Mouse (Mus musculus): ENCODE measurements around the gene Schip1. TPM values are rescaled to one million over a fixed set of nuclear protein-coding genes. Genes with fewer than 3 reads are reported as not detected.

Gene Schip1
- polyA plus RNA-seq, 1 experiment from 2014 or later = 71.8 TPM

DNA sequence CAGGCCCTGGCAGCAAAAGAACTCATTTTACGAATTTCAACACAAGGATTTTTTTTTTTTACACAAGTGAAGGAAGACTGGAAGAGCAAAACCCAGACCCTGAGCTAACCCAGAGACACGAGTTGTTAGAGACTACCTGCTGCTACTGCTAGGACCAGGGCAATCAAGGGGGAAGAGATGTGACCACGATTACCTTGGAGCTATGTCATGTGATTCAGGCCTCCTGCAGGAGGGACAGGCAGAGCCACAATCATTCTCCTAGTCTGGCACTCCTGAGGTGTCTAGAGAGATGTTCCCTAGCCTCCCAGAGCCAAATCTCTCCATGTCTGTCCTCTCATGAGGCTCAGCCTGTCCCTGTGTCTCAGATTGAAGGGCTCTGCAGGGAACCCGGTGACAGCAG, 461.8 kb downstream of the Schip1 start:
- Histone ChIP-seq H3K4me3 (replicated peaks; ENCODE audit: low read depth, low read length) (no peak overlapping the region), H3K4me1 (replicated peaks; ENCODE audit: insufficient read depth, low read length) (no peaks in the 10 kb centered on the region), H3K27ac (no peak overlapping the region), H3K9me3 (replicated peaks; ENCODE audit: low read length) (no peaks in the 10 kb centered on the region), H3K27me3 (ENCODE audit: insufficient read depth, low read length) (no peaks in the 10 kb centered on the region), H3K36me3 (ENCODE audit: insufficient read depth, low read length) (no peaks in the 10 kb centered on the region), H3K9ac (ENCODE audit: low read depth, low read length) (no peak overlapping the region), H3K4me2 (ENCODE audit: low read length) (no peak overlapping the region)
- WGBS = 52% methylated on average over 4 of the region's 4 CpGs
- DNase-seq (ENCODE audit: low spot score) (no peak), ATAC-seq (replicated peaks; ENCODE audit: low FRiP score, low read depth) (no peak)
- TF ChIP-seq CTCF (IDR thresholded peaks at IDR 0.05; ENCODE audit: low read depth) = no peak

DNA sequence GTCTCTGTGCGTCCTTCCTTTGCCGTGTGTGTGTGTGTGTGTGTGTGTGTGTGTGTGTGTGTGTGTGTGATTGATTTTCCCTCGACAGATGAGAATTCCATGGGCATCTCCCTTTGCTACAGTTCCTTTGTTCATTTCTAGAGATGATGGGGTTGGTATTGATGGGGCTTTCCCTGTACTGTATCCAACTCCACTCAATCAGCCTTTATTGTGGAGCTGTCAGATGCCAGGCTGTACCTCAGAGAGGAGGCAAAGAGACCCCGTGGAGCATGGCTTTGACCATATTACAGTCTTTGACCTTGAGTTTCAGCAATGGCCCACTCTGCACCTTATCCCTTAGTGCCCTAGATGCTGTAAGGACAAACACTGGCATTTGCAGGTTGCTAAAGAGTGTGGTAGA, 462.6 kb downstream of the Schip1 start:
- Histone ChIP-seq H3K4me2 (ENCODE audit: low read length) (no peak overlapping the region), H3K4me1 (replicated peaks; ENCODE audit: insufficient read depth, low read length) (no peaks in the 10 kb centered on the region), H3K27ac (no peak overlapping the region), H3K4me3 (replicated peaks; ENCODE audit: low read depth, low read length) (no peak overlapping the region), H3K36me3 (ENCODE audit: insufficient read depth, low read length) (no peaks in the 10 kb centered on the region), H3K9me3 (replicated peaks; ENCODE audit: low read length) (no peaks in the 10 kb centered on the region), H3K9ac (ENCODE audit: low read depth, low read length) (no peak overlapping the region), H3K27me3 (ENCODE audit: insufficient read depth, low read length) (no peaks in the 10 kb centered on the region)
- 70% methylated on average over 4 of the region's 4 CpGs for WGBS
- ATAC-seq (replicated peaks; ENCODE audit: low FRiP score, low read depth) (no peak), DNase-seq (ENCODE audit: low spot score) (no peak)
- TF ChIP-seq CTCF (IDR thresholded peaks at IDR 0.05; ENCODE audit: low read depth) = no peak

DNA sequence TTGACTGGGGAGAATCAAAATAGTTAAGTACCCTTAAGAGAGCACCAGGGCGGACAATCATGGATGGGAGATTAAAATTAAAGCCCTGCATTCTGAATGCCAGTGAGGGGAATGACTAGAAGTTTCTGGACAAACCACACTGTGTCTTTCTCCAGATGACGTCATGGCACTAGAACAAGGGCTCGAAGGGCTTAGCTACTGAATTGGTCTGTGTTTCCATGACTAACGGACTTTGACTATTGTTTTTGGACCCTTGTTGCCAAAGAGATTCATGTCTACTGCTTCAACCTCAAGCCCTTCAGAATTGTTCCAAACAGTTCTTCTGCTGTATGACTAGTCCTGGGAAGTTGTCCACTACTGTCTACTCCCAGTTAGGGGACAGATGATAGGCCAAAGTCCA, 467.3 kb downstream of the Schip1 start:
- no peak overlapping the region for H3K27ac ChIP-seq
- no peak for TF ChIP-seq CTCF (IDR thresholded peaks at IDR 0.05; ENCODE audit: low read depth)
- H3K4me3 ChIP-seq (replicated peaks; ENCODE audit: low read depth, low read length) = no peak overlapping the region
- H3K36me3 ChIP-seq (ENCODE audit: insufficient read depth, low read length) = no peaks in the 10 kb centered on the region
- no peak overlapping the region for H3K4me2 ChIP-seq (ENCODE audit: low read length)
- DNase-seq (ENCODE audit: low spot score) (no peak), ATAC-seq (replicated peaks; ENCODE audit: low FRiP score, low read depth) (no peak)
- WGBS = 86% methylated on average over 4 of the region's 4 CpGs
- H3K9ac ChIP-seq (ENCODE audit: low read depth, low read length) = no peak overlapping the region
- no peaks in the 10 kb centered on the region for H3K9me3 ChIP-seq (replicated peaks; ENCODE audit: low read length)
- peaks cover 3% of the 10 kb centered on the region; the same call in 1 of the 2 replicates for H3K4me1 ChIP-seq (replicated peaks; ENCODE audit: insufficient read depth, low read length)
- no peaks in the 10 kb centered on the region for H3K27me3 ChIP-seq (ENCODE audit: insufficient read depth, low read length)

DNA sequence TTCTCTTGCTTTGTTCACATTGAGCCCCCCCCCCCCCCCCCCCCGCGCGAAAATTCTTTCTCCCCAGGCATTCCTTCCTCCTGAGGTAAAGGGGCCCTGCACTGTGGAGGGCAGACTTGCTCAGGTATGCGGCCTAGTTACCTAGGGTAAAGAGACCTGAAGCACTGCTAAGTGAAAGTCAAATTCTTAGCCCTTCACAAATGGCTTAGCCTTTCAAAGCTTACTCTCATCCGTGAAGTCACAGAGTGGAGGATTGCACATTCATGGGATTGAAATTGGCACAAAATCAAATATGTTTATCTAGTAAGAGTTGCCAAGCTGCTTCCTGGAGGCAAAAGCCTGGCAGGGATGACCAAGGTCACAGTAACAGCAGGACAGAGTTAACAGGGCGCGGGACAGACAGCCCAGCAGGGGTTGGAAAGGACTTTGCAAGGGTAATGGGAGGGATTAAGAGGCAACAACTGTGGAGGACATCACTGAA, 470.0 kb downstream of the Schip1 start:
- WGBS = 27% methylated on average over 6 of the region's 7 CpGs
- ATAC-seq (replicated peaks; ENCODE audit: low FRiP score, low read depth) (peak; percentile 92), DNase-seq (ENCODE audit: low spot score) (peak; percentile 55)
- Histone ChIP-seq H3K36me3 (ENCODE audit: insufficient read depth, low read length) (no peaks in the 10 kb centered on the region), H3K27me3 (ENCODE audit: insufficient read depth, low read length) (no peaks in the 10 kb centered on the region), H3K4me3 (replicated peaks; ENCODE audit: low read depth, low read length) (no peak overlapping the region), H3K27ac (peak overlapping the region; percentile 71), H3K9me3 (replicated peaks; ENCODE audit: low read length) (no peaks in the 10 kb centered on the region), H3K9ac (ENCODE audit: low read depth, low read length) (no peak overlapping the region), H3K4me1 (replicated peaks; ENCODE audit: insufficient read depth, low read length) (peaks cover 3% of the 10 kb centered on the region; the same call in 1 of the 2 replicates), H3K4me2 (ENCODE audit: low read length) (no peak overlapping the region)
- no peak for TF ChIP-seq CTCF (IDR thresholded peaks at IDR 0.05; ENCODE audit: low read depth)

DNA sequence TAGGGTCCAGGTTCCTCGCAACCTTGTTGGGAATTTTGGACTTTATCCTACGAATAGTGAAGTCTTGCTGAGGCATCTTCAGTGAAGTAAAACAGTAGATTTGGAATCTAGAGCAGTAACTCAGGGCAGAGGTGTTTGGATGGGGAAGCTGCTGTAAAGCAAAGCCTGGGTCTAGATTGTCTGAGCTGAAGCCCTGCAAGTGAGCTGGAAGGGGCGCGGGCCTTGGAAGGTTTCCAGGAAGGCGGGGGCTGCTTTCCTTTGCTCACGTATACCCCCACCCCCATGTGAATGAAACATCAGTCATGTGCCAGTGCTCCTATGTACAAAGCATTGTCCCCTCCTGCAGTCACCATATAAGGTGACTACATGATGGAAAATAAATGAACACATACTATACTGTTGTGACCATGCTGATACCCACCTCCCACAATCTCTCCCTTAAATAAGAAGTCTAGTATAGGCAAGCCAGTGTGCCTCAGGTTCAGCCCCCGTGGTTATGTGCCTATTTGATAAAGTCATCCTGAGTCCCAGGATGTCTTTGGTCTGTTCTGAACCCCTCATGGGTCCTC, 470.6 kb downstream of the Schip1 start:
- WGBS = 69% methylated on average over 7 of the region's 7 CpGs
- no peaks in the 10 kb centered on the region for H3K27me3 ChIP-seq (ENCODE audit: insufficient read depth, low read length)
- no peak for DNase-seq (ENCODE audit: low spot score)
- H3K9me3 ChIP-seq (replicated peaks; ENCODE audit: low read length) = no peaks in the 10 kb centered on the region
- H3K4me3 ChIP-seq (replicated peaks; ENCODE audit: low read depth, low read length) = no peak overlapping the region
- H3K36me3 ChIP-seq (ENCODE audit: insufficient read depth, low read length) = no peaks in the 10 kb centered on the region
- no peak for TF ChIP-seq CTCF (IDR thresholded peaks at IDR 0.05; ENCODE audit: low read depth)
- H3K27ac ChIP-seq = peak overlapping the region; percentile 71
- H3K4me1 ChIP-seq (replicated peaks; ENCODE audit: insufficient read depth, low read length) = peaks cover 3% of the 10 kb centered on the region; the same call in 1 of the 2 replicates
- no peak; the same call in 1 of the 2 replicates for ATAC-seq (replicated peaks; ENCODE audit: low FRiP score, low read depth)
- H3K4me2 ChIP-seq (ENCODE audit: low read length) = no peak overlapping the region
- H3K9ac ChIP-seq (ENCODE audit: low read depth, low read length) = no peak overlapping the region

DNA sequence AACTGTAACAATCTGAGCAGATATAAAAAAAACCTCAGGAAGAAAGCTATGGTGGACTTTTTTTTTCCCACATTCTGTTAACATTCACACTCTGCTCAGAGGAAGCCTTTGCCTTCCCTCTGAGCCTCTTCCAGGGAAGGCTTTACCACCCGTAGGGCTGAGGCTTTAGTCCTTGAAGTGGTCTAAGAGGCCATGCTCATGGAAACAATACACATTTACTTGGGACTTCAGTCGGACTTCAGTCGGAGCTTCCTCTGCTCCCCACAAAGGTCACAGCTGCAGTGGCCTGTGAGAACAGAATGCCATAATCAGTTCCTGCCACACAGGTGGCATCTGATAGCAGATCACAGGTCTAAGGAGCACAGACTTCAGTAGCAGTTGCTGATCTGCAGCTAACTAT, 471.5 kb downstream of the Schip1 start:
- DNase-seq (ENCODE audit: low spot score) (no peak), ATAC-seq (replicated peaks; ENCODE audit: low FRiP score, low read depth) (no peak)
- Histone ChIP-seq H3K27ac (peak overlapping the region; percentile 71; the same call in 1 of the 2 replicates), H3K9ac (ENCODE audit: low read depth, low read length) (no peak overlapping the region), H3K36me3 (ENCODE audit: insufficient read depth, low read length) (no peaks in the 10 kb centered on the region), H3K4me3 (replicated peaks; ENCODE audit: low read depth, low read length) (no peak overlapping the region), H3K4me2 (ENCODE audit: low read length) (no peak overlapping the region), H3K4me1 (replicated peaks; ENCODE audit: insufficient read depth, low read length) (peaks cover 3% of the 10 kb centered on the region; the same call in 1 of the 2 replicates), H3K9me3 (replicated peaks; ENCODE audit: low read length) (no peaks in the 10 kb centered on the region), H3K27me3 (ENCODE audit: insufficient read depth, low read length) (no peaks in the 10 kb centered on the region)
- 63% methylated on average over 3 of the region's 3 CpGs for WGBS
- TF ChIP-seq CTCF (IDR thresholded peaks at IDR 0.05; ENCODE audit: low read depth) = no peak

DNA sequence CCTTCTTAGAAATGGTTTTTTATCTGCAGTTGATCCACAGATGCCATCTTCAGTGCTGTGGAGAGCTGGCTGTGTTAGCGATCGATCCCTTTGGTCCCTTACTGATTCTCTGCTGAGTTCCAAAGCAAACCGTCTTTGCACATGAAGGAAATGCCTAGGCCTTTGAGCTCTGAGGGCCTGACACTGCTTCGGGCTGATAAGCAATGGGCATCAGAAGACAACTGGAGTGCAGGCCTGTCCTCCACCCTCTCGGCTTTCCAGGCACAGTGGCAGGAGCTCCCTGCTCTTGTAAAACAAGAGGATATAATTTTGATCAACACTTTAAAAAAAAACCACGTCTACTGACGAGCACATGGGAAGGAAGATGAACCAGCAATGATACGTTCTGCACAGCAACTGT, 477.1 kb downstream of the Schip1 start:
- H3K36me3 ChIP-seq (ENCODE audit: insufficient read depth, low read length) = no peaks in the 10 kb centered on the region
- WGBS = 90% methylated on average over 8 of the region's 8 CpGs
- no peak overlapping the region for H3K9ac ChIP-seq (ENCODE audit: low read depth, low read length)
- H3K4me3 ChIP-seq (replicated peaks; ENCODE audit: low read depth, low read length) = no peak overlapping the region
- ATAC-seq (replicated peaks; ENCODE audit: low FRiP score, low read depth) = no peak
- TF ChIP-seq CTCF (IDR thresholded peaks at IDR 0.05; ENCODE audit: low read depth) = no peak
- no peak for DNase-seq (ENCODE audit: low spot score)
- H3K9me3 ChIP-seq (replicated peaks; ENCODE audit: low read length) = no peaks in the 10 kb centered on the region
- H3K27me3 ChIP-seq (ENCODE audit: insufficient read depth, low read length) = no peaks in the 10 kb centered on the region
- H3K4me2 ChIP-seq (ENCODE audit: low read length) = no peak overlapping the region
- H3K4me1 ChIP-seq (replicated peaks; ENCODE audit: insufficient read depth, low read length) = no peaks in the 10 kb centered on the region
- H3K27ac ChIP-seq = no peak overlapping the region
